Mouse (Mus musculus): ENCODE results near the gene Fbxo31. TPM values are rescaled to one million over a fixed set of nuclear protein-coding genes. Genes with fewer than 3 reads are reported as not detected.
"Not testable (repeated sequence)": the region's sequence is repeated elsewhere in the genome, so short reads cannot be mapped to it uniquely, and the experiment has no call there.

Gene Fbxo31
- polyA plus RNA-seq, 1 experiment from 2014 or later: 12.9 TPM

DNA sequence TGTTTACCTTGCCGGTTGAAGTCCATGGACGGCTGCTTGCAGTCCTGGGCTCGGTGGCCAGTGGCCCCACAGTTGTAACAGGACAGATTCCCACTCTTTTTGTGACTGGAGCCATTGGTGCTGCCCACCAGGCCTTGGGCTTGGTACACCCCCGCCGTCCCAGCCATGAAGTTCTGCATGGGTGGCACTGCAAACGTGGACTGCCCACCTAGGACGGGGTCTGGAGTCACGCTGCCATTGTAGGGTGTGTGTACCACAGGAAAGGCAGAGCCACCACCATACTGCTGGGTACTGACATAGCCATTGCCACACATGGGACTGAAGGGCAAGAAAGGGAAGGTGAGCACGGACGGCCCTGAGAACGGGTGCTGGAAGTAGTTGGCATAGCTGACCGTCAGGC is 25.2 kb upstream of the Fbxo31 start:
- Histone ChIP-seq H3K27me3 (ENCODE audit: control insufficient read depth, insufficient read depth, low read depth, low read length) (no peaks in the 10 kb centered on the region), H3K4me2 (ENCODE audit: low read depth, low read length) (no peak overlapping the region), H3K4me1 (replicated peaks; ENCODE audit: control insufficient read depth, insufficient read depth, low read length) (no peaks in the 10 kb centered on the region), H3K36me3 (ENCODE audit: control insufficient read depth, insufficient read depth, low read length) (peaks cover 55% of the 10 kb centered on the region), H3K9me3 (ENCODE audit: control insufficient read depth, low read length) (no peaks in the 10 kb centered on the region), H3K27ac (ENCODE audit: low read length) (no peak overlapping the region), H3K4me3 (ENCODE audit: low read length) (no peak overlapping the region), H3K9ac (ENCODE audit: low read length) (no peak overlapping the region)
- WGBS: 93% methylated on average over 12 of the region's 12 CpGs
- no peak for ATAC-seq (ENCODE audit: low read depth)

- Histone ChIP-seq H3K4me1 (replicated peaks; ENCODE audit: control insufficient read depth, insufficient read depth, low read length) (no peaks in the 10 kb centered on the region), H3K9me3 (ENCODE audit: control insufficient read depth, low read length) (no peaks in the 10 kb centered on the region), H3K36me3 (ENCODE audit: control insufficient read depth, insufficient read depth, low read length) (peaks cover 47% of the 10 kb centered on the region), H3K27ac (ENCODE audit: low read length) (no peak overlapping the region), H3K4me2 (ENCODE audit: low read depth, low read length) (no peak overlapping the region), H3K9ac (ENCODE audit: low read length) (no peak overlapping the region), H3K27me3 (ENCODE audit: control insufficient read depth, insufficient read depth, low read depth, low read length) (no peaks in the 10 kb centered on the region), H3K4me3 (ENCODE audit: low read length) (no peak overlapping the region)
- 14% methylated on average over 3 of the region's 3 CpGs for WGBS
- ATAC-seq (ENCODE audit: low read depth): peak; percentile 66; the same call in 1 of the 2 replicates
Observed at GRCm38 (mm10) chr8:121602860-121603259, 24.3 kb upstream of the Fbxo31 start.

- 92% methylated on average over 12 of the region's 12 CpGs for WGBS
- H3K27ac ChIP-seq (ENCODE audit: low read length): no peak overlapping the region
- ATAC-seq (ENCODE audit: low read depth): no peak
Observed at GRCm38 (mm10) chr8:121602411-121602810, 23.8 kb upstream of the Fbxo31 start.

DNA sequence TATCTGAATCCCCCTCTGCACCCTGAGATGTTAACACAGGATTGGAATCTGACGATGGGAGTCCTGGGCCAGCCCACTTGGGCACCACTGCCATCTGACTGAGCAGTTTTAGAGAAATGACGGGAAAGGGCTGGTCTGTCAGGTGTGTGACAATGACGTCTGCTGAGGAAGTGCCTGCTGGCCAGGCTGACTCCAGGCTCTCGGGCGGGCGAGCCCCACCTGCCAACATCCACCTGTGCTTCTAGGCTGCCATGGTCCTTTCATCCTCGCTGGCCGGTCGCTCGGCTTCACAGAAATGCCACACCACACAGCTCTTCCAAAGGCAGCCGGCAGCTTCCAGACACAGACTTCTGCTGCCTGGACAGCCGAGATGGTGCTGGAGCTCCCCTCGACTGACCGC is 21.2 kb upstream of the Fbxo31 start:
- no peaks in the 10 kb centered on the region for H3K27me3 ChIP-seq (ENCODE audit: control insufficient read depth, insufficient read depth, low read depth, low read length)
- no peak overlapping the region for H3K9ac ChIP-seq (ENCODE audit: low read length)
- no peaks in the 10 kb centered on the region for H3K9me3 ChIP-seq (ENCODE audit: control insufficient read depth, low read length)
- 84% methylated on average over 14 of the region's 14 CpGs for WGBS
- H3K4me1 ChIP-seq (replicated peaks; ENCODE audit: control insufficient read depth, insufficient read depth, low read length): no peaks in the 10 kb centered on the region
- peaks cover 49% of the 10 kb centered on the region for H3K36me3 ChIP-seq (ENCODE audit: control insufficient read depth, insufficient read depth, low read length)
- H3K27ac ChIP-seq (ENCODE audit: low read length): no peak overlapping the region
- ATAC-seq (ENCODE audit: low read depth): no peak
- no peak overlapping the region for H3K4me3 ChIP-seq (ENCODE audit: low read length)
- no peak overlapping the region for H3K4me2 ChIP-seq (ENCODE audit: low read depth, low read length)

More at GRCm38 (mm10) chr8:121602411-121602810, 23.8 kb upstream of the Fbxo31 start:
- no peaks in the 10 kb centered on the region for H3K4me1 ChIP-seq (replicated peaks; ENCODE audit: control insufficient read depth, insufficient read depth, low read length)
- no peak overlapping the region for H3K9ac ChIP-seq (ENCODE audit: low read length)
- H3K4me3 ChIP-seq (ENCODE audit: low read length): no peak overlapping the region
- no peaks in the 10 kb centered on the region for H3K9me3 ChIP-seq (ENCODE audit: control insufficient read depth, low read length)
- H3K27me3 ChIP-seq (ENCODE audit: control insufficient read depth, insufficient read depth, low read depth, low read length): no peaks in the 10 kb centered on the region
- H3K36me3 ChIP-seq (ENCODE audit: control insufficient read depth, insufficient read depth, low read length): peaks cover 46% of the 10 kb centered on the region
- H3K4me2 ChIP-seq (ENCODE audit: low read depth, low read length): no peak overlapping the region

DNA sequence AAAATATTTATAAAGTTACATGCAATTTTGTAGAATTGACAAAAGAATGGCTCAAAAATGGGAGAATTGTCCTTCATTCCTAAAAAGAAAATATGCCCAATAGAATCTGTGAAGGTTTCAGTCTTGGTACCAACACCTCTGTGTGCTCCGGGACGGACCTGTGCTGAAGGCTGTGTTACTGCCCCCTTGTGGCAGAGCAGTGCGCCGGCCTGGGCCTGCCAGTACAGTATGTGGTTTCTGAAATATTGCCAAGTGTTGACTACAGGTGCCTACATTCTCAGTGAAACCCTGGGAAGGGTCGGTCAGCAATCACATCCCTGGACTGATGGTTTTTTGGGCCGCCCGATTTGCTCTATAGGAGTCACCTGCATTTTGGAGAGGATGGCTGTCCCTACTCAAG is 20.3 kb upstream of the Fbxo31 start:
- Histone ChIP-seq H3K4me3 (ENCODE audit: low read length) (no peak overlapping the region), H3K27ac (ENCODE audit: low read length) (no peak overlapping the region), H3K27me3 (ENCODE audit: control insufficient read depth, insufficient read depth, low read depth, low read length) (no peaks in the 10 kb centered on the region), H3K9ac (ENCODE audit: low read length) (no peak overlapping the region), H3K9me3 (ENCODE audit: control insufficient read depth, low read length) (no peaks in the 10 kb centered on the region), H3K4me1 (replicated peaks; ENCODE audit: control insufficient read depth, insufficient read depth, low read length) (no peaks in the 10 kb centered on the region), H3K36me3 (ENCODE audit: control insufficient read depth, insufficient read depth, low read length) (peaks cover 48% of the 10 kb centered on the region), H3K4me2 (ENCODE audit: low read depth, low read length) (no peak overlapping the region)
- 34% methylated on average over 7 of the region's 7 CpGs for WGBS
- peak; percentile 71 for ATAC-seq (ENCODE audit: low read depth)

- Histone ChIP-seq H3K9ac (ENCODE audit: low read length) (no peak overlapping the region), H3K4me3 (ENCODE audit: low read length) (no peak overlapping the region), H3K27ac (ENCODE audit: low read length) (no peak overlapping the region), H3K27me3 (ENCODE audit: control insufficient read depth, insufficient read depth, low read depth, low read length) (no peaks in the 10 kb centered on the region), H3K4me2 (ENCODE audit: low read depth, low read length) (no peak overlapping the region), H3K4me1 (replicated peaks; ENCODE audit: control insufficient read depth, insufficient read depth, low read length) (no peaks in the 10 kb centered on the region), H3K9me3 (ENCODE audit: control insufficient read depth, low read length) (no peaks in the 10 kb centered on the region), H3K36me3 (ENCODE audit: control insufficient read depth, insufficient read depth, low read length) (peaks cover 44% of the 10 kb centered on the region)
- WGBS: 92% methylated on average over 7 of the region's 7 CpGs
- ATAC-seq (ENCODE audit: low read depth): no peak
Observed at GRCm38 (mm10) chr8:121598190-121598589, 19.6 kb upstream of the Fbxo31 start.

DNA sequence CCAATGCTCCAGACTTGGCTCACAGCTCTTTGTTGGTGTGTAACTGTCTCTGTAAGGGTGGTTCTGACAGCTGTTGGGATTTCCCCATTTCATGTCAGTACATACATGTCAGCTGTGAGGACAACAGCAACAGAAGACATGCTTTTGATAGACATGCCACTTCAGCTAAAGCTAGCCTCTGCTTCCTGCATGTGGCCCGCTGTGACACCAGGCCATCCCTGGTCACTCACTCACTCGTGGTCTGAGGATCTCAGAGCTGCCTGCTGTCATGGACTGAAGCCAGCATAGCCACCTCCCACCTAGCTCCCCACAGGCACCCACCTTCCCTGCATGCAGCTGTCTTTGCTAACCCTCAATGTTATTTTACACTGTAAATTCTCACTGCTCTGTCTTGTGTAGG is 18.9 kb upstream of the Fbxo31 start:
- 71% methylated on average over 2 of the region's 2 CpGs for WGBS
- not testable (repeated sequence) for H3K9ac ChIP-seq (ENCODE audit: low read length); H3K4me3 ChIP-seq (ENCODE audit: low read length); H3K4me1 ChIP-seq (replicated peaks; ENCODE audit: control insufficient read depth, insufficient read depth, low read length); ATAC-seq (ENCODE audit: low read depth); H3K9me3 ChIP-seq (ENCODE audit: control insufficient read depth, low read length); H3K4me2 ChIP-seq (ENCODE audit: low read depth, low read length); H3K27ac ChIP-seq (ENCODE audit: low read length); H3K27me3 ChIP-seq (ENCODE audit: control insufficient read depth, insufficient read depth, low read depth, low read length)
- peaks cover 44% of the 10 kb centered on the region for H3K36me3 ChIP-seq (ENCODE audit: control insufficient read depth, insufficient read depth, low read length)

DNA sequence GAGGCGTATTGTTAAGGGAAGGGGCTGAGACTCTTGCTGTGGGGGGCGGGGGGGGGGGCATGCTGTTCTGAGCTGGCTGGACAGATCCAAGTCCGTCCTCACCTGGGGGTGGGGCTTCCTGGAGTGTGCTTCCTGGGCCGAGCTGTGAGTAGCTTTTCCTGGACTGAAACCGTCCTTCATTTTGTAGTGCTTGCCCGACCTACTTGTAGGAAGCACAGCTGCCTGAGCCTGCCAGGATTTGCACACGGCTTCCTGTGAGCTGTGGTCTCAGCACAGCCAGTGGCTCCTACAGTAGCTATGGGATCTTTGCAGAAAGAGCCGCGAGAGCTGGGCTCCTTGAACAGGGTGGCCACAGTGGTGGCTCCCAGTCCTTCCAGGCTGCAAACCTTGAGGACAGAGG is 15.4 kb upstream of the Fbxo31 start:
- Histone ChIP-seq H3K9me3 (ENCODE audit: control insufficient read depth, low read length) (no peaks in the 10 kb centered on the region), H3K4me1 (replicated peaks; ENCODE audit: control insufficient read depth, insufficient read depth, low read length) (peaks cover 18% of the 10 kb centered on the region), H3K36me3 (ENCODE audit: control insufficient read depth, insufficient read depth, low read length) (peaks cover 27% of the 10 kb centered on the region), H3K27me3 (ENCODE audit: control insufficient read depth, insufficient read depth, low read depth, low read length) (no peaks in the 10 kb centered on the region), H3K27ac (ENCODE audit: low read length) (no peak overlapping the region), H3K9ac (ENCODE audit: low read length) (no peak overlapping the region), H3K4me2 (ENCODE audit: low read depth, low read length) (no peak overlapping the region), H3K4me3 (ENCODE audit: low read length) (no peak overlapping the region)
- no peak for ATAC-seq (ENCODE audit: low read depth)
- WGBS: 57% methylated on average over 9 of the region's 9 CpGs

GRCm38 (mm10) chr8:121593293-121593692 is 14.7 kb upstream of the Fbxo31 start:
- no peaks in the 10 kb centered on the region for H3K27me3 ChIP-seq (ENCODE audit: control insufficient read depth, insufficient read depth, low read depth, low read length)
- H3K27ac ChIP-seq (ENCODE audit: low read length): no peak overlapping the region
- no peak overlapping the region for H3K4me3 ChIP-seq (ENCODE audit: low read length)
- no peak overlapping the region for H3K9ac ChIP-seq (ENCODE audit: low read length)
- no peak for ATAC-seq (ENCODE audit: low read depth)
- peaks cover 18% of the 10 kb centered on the region for H3K4me1 ChIP-seq (replicated peaks; ENCODE audit: control insufficient read depth, insufficient read depth, low read length)
- peaks cover 27% of the 10 kb centered on the region for H3K36me3 ChIP-seq (ENCODE audit: control insufficient read depth, insufficient read depth, low read length)
- no peaks in the 10 kb centered on the region for H3K9me3 ChIP-seq (ENCODE audit: control insufficient read depth, low read length)
- no peak overlapping the region for H3K4me2 ChIP-seq (ENCODE audit: low read depth, low read length)
- WGBS: 88% methylated on average over 5 of the region's 5 CpGs

Data from lung, embryonic 16.5 days (tissue).